Mouse (Mus musculus): ENCODE data around the gene Them7.

DNA sequence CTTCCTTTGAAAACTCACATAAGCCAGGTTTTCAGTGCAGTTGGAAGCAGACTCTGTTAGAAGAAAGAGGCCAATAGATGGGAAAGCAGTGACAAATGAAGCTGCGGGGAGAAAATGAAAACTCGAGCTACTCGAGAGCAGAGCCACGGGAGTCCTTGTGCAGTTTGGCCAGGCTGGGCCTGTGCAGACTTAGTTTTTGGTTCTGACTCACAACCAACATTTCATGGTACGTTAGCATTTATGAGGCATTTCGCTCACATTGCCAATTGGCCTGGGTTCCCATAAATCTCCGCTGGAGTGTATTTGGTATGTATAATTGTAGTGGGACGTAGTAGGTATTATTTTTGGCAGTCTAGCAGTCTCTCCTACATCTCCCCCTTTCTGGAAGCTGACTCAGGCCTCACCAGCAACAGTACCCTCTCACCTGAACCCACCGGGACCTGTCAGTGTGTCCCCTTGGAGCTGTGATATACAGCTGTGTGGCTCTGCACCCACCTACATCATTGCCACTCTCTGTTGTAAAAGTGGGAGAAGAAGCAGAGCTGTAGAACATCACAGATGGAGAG, 3.3 kb upstream of the Them7 start:
- TF ChIP-seq CTCF (IDR thresholded peaks at IDR 0.05; ENCODE audit: low read depth) (no peak), EP300 (optimal IDR thresholded peaks at IDR 0.05) (no peak)

Measured in stomach, postnatal 0 days (tissue).